Mouse (Mus musculus): Measurements from ENCODE around the gene Cdkl5.

DNA sequence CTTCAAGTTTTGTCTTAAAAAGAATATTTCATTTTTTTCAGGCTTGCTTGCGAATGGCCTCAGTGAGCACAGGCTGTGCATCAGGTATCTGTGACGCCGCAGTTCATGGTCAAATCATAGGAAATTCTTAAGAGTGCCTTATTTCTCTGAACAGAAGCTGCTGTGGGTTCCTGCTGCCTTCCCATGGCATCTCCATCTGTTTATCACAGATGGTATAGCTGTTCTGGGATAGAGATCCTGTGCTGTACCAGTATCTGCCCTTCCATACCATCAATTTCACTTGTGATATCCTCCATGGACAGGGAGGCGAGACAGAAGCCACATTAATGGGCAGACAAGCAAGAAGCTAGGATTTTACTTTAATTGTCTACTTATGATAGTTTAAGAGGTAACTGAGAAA, 127.9 kb downstream of the Cdkl5 start:
- TF ChIP-seq ZNF384 (IDR thresholded peaks at IDR 0.05; ENCODE audit: low read depth, low read length) (no peak), HCFC1 (IDR thresholded peaks at IDR 0.05; ENCODE audit: borderline replicate concordance, insufficient read depth, low read length) (no peak), CHD2 (IDR thresholded peaks at IDR 0.05; ENCODE audit: low read depth, low read length) (no peak), ZC3H11A (IDR thresholded peaks at IDR 0.05; ENCODE audit: borderline replicate concordance, low read depth, low read length) (no peak)
